Mouse (Mus musculus) G1E (cell line): ENCODE measurements around the gene Gprc5b.

ENCODE experiments used
- CTCF ChIP-seq: IDR thresholded peaks from 2 replicates; pipeline ENCODE4 v1.5.1; 2012; ENCODE audit warnings: low read depth, low read length, inconsistent platforms, mixed read lengths
- GATA1 ChIP-seq: IDR thresholded peaks from 2 replicates; pipeline ENCODE4 v1.6.1; 2012; ENCODE audit warnings: borderline replicate concordance, low read length, inconsistent platforms, mixed read lengths
- GATA2 ChIP-seq: IDR thresholded peaks from 2 replicates; pipeline ENCODE4 v1.6.1; 2012; ENCODE audit warnings: low read depth, low read length, inconsistent platforms, borderline replicate concordance
- POLR2AphosphoS5 ChIP-seq: IDR thresholded peaks from 2 replicates; pipeline ENCODE4 v1.6.1; 2012; ENCODE audit warnings: low read depth, low read length, inconsistent platforms; ENCODE audit not compliant: insufficient replicate concordance
- TAL1 ChIP-seq: conservative IDR thresholded peaks from 2 replicates; pipeline ENCODE4 v1.6.1; 2012; ENCODE audit warnings: low read depth, low read length, inconsistent platforms, mixed read lengths

DNA sequence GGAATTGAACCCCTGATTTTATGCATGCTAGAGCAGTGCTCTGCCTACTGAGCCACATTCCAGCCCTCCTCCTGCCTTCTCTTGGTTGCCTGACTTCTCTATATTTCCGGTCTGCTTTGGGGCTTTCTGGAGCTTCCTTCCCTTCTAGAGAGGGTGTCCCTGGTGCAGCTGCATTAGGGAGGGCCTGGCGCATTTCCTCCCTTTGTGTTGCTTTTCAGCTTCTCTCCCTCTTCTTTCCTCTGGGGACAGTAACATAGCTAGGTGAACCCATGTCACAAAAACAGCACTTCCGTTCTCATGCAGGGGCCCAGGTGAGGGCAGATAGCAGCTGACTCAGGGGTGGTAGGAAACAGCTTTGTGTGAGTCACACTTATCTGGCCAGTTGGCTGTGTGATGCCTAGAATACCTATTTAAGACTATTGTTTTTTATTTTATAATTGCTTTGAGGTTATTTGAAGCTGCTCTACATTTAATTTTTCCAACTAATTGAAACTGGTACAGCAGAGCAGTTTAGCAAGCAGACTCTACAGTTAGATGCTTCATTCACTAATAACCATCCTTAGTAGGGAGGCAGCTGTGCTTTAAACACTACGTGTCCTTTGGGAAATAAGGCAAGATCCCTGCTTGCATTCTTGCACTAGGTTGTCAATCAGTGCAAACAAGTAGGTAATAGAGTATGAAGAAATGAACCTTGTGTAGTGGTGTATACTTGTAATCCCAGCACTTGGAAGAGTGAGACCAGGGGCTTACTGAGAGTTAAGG lies 72.4 kb downstream of the Gprc5b start:
- TF ChIP-seq POLR2AphosphoS5, result no peak
- TF ChIP-seq CTCF, result no peak
- no peak for TF ChIP-seq GATA1
- no peak for TF ChIP-seq TAL1
- no peak for TF ChIP-seq GATA2
